Mouse (Mus musculus) testis, adult 2 months (tissue): ENCODE data around the gene Parva. TPM values are rescaled to one million over a fixed set of nuclear protein-coding genes. Genes with fewer than 3 reads are reported as not detected.

Source experiments
- H3K27ac ChIP-seq: fragments of 200-500 bp; 2 replicates; pipeline ENCODE4 v1.5.1; 2012; ENCODE audit warnings: low read depth, low read length; ENCODE audit not compliant: control insufficient read depth, insufficient read depth
- H3K27me3 ChIP-seq: fragments of 200-500 bp; 2 replicates; pipeline ENCODE4 v1.6.1; 2012; ENCODE audit warnings: mild to moderate bottlenecking, low read length, moderate library complexity; ENCODE audit not compliant: control insufficient read depth, insufficient read depth
- H3K36me3 ChIP-seq: fragments of 200-500 bp; 2 replicates; pipeline ENCODE4 v1.6.1; 2012; ENCODE audit warnings: mild to moderate bottlenecking, low read length; ENCODE audit not compliant: control insufficient read depth, insufficient read depth
- H3K4me1 ChIP-seq: fragments of 200-500 bp; 2 replicates; pipeline ENCODE4 v1.6.1; 2012; ENCODE audit warnings: low read length; ENCODE audit not compliant: control insufficient read depth, insufficient read depth
- H3K4me3 ChIP-seq: fragments of 200-500 bp; 2 replicates; pipeline ENCODE4 v1.5.1; 2012; ENCODE audit warnings: low read depth, mild to moderate bottlenecking, low read length, moderate library complexity, mixed read lengths; ENCODE audit not compliant: control insufficient read depth
- CTCF ChIP-seq: fragments of 200-500 bp; IDR thresholded peaks from 2 replicates; pipeline ENCODE4 v1.5.1; 2012; ENCODE audit warnings: low read depth, mild to moderate bottlenecking, inconsistent platforms, low read length, moderate library complexity; ENCODE audit not compliant: control insufficient read depth, insufficient read depth, insufficient replicate concordance
- POLR2A ChIP-seq: fragments of 200-500 bp; IDR thresholded peaks from 2 replicates; pipeline ENCODE4 v1.6.1; 2012; ENCODE audit warnings: low read depth, mild to moderate bottlenecking, inconsistent platforms, low read length, moderate library complexity; ENCODE audit not compliant: control insufficient read depth
- polyA plus RNA-seq: library from polyadenylated mRNA; depleted of rRNA; stranded (reverse); fragments of >200 nt; gene quantifications from 2 replicates; pipeline ENCODE4 v1.2.3, GENCODE M21; 2012

Gene Parva
- polyA plus RNA-seq, 1 experiment = 5.4 TPM

- H3K36me3 ChIP-seq = no peaks in the 10 kb centered on the region
- H3K4me1 ChIP-seq = no peaks in the 10 kb centered on the region
- H3K27ac ChIP-seq = no peak overlapping the region
- H3K4me3 ChIP-seq = no peak overlapping the region
- H3K27me3 ChIP-seq = no peaks in the 10 kb centered on the region
- TF ChIP-seq CTCF = no peak
- no peak for TF ChIP-seq POLR2A
These were observed 36.9 kb upstream of the Parva start for GRCm38 (mm10) chr7:112390252-112390936.

- Histone ChIP-seq H3K27ac (no peak overlapping the region), H3K4me1 (no peaks in the 10 kb centered on the region), H3K27me3 (no peaks in the 10 kb centered on the region), H3K36me3 (no peaks in the 10 kb centered on the region), H3K4me3 (no peak overlapping the region)
- TF ChIP-seq POLR2A (no peak), CTCF (no peak)
These were observed 36.2 kb upstream of the Parva start for GRCm38 (mm10) chr7:112390937-112391605.

- no peak overlapping the region for H3K27ac ChIP-seq
- no peak overlapping the region for H3K4me3 ChIP-seq
- no peaks in the 10 kb centered on the region for H3K27me3 ChIP-seq
These were observed 29.5 kb upstream of the Parva start for GRCm38 (mm10) chr7:112397786-112398185.

GRCm38 (mm10) chr7:112399425-112400170 is 27.7 kb upstream of the Parva start:
- TF ChIP-seq POLR2A (no peak), CTCF (no peak)
- Histone ChIP-seq H3K27ac (no peak overlapping the region), H3K36me3 (no peaks in the 10 kb centered on the region), H3K4me1 (no peaks in the 10 kb centered on the region), H3K4me3 (no peak overlapping the region), H3K27me3 (no peaks in the 10 kb centered on the region)

More at GRCm38 (mm10) chr7:112397786-112398185, 29.5 kb upstream of the Parva start:
- TF ChIP-seq POLR2A = no peak
- no peak for TF ChIP-seq CTCF
- H3K4me1 ChIP-seq = no peaks in the 10 kb centered on the region
- no peaks in the 10 kb centered on the region for H3K36me3 ChIP-seq

- peak; percentile 87 for TF ChIP-seq CTCF
- no peak for TF ChIP-seq POLR2A
- Histone ChIP-seq H3K27me3 (no peaks in the 10 kb centered on the region), H3K27ac (no peak overlapping the region), H3K4me3 (no peak overlapping the region), H3K36me3 (no peaks in the 10 kb centered on the region), H3K4me1 (no peaks in the 10 kb centered on the region)
These were observed 27.1 kb upstream of the Parva start for GRCm38 (mm10) chr7:112400175-112400574.

GRCm38 (mm10) chr7:112405061-112405460 is 22.2 kb upstream of the Parva start:
- Histone ChIP-seq H3K27ac (no peak overlapping the region), H3K27me3 (no peaks in the 10 kb centered on the region), H3K4me1 (no peaks in the 10 kb centered on the region), H3K4me3 (no peak overlapping the region), H3K36me3 (no peaks in the 10 kb centered on the region)
- no peak for TF ChIP-seq POLR2A
- no peak for TF ChIP-seq CTCF

- H3K4me1 ChIP-seq = no peaks in the 10 kb centered on the region
- no peaks in the 10 kb centered on the region for H3K27me3 ChIP-seq
- H3K4me3 ChIP-seq = no peak overlapping the region
- no peak overlapping the region for H3K27ac ChIP-seq
- no peak for TF ChIP-seq CTCF
- TF ChIP-seq POLR2A = no peak
- H3K36me3 ChIP-seq = no peaks in the 10 kb centered on the region
These were observed 21.7 kb upstream of the Parva start for GRCm38 (mm10) chr7:112405578-112405977.
